Mouse (Mus musculus): ENCODE measurements around the gene Hykk. TPM values are rescaled to one million over a fixed set of nuclear protein-coding genes. Genes with fewer than 3 reads are reported as not detected.

Gene Hykk
- polyA plus RNA-seq, 1 experiment: 1.4 TPM

DNA sequence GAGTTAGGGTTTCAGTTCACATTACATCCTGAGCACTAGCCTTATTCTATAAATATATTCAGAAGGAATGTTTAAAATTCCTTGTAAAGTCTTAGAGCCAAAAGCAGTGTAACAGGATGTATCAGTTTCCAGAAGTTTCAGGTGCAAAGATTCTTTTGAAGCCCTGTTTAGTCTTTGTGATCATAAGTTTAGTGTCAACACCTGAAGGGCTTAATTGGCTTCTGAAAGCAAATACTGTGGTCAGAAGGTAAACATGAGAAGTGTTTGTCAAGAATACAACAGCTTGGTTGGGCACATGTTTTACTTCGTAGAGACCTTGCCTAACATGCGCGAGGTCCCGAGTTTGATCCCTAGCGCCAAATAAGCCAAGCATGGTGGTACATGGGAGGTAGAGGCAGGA lies 1.7 kb downstream of the Hykk start:
- Histone ChIP-seq H3K4me1 (ENCODE audit: control insufficient read depth, insufficient read depth, low read length) (no peaks in the 10 kb centered on the region), H3K27ac (ENCODE audit: insufficient read depth, low read length) (no peak overlapping the region), H3K4me3 (replicated peaks; ENCODE audit: insufficient read depth, low read depth, low read length) (no peak overlapping the region), H3K27me3 (ENCODE audit: control insufficient read depth, insufficient read depth, low read length) (no peaks in the 10 kb centered on the region)
- TF ChIP-seq POLR2A (IDR thresholded peaks at IDR 0.05; ENCODE audit: borderline replicate concordance, insufficient read depth, low read length) (no peak), CTCF (IDR thresholded peaks at IDR 0.05; ENCODE audit: borderline replicate concordance, insufficient read depth, low read depth, low read length) (no peak)
- 97% methylated on average over 5 of the region's 5 CpGs for WGBS
- no peak for DNase-seq

DNA sequence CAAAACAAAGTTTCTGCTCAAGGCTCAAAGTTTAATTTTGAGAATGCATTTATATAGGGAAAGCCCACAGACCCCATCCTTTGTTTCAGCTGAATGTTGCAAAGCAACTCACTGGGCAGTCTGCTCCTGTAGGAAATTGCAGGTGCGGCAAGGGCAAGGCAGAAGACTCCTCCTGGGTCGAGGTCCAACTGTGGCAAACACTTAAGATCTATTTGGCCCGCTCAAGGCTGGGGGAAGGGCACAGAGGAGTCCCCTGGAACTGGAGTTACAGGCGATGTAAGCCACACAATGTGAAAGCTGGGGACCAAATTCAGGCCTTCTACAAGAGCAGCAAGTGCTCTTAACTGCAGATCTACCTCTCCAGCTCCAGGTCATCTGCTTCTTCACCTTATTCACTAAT lies 2.9 kb downstream of the Hykk start:
- WGBS: 64% methylated on average over 4 of the region's 4 CpGs
- no peak overlapping the region for H3K27ac ChIP-seq (ENCODE audit: insufficient read depth, low read length)
- no peak overlapping the region for H3K4me3 ChIP-seq (replicated peaks; ENCODE audit: insufficient read depth, low read depth, low read length)
- no peak for TF ChIP-seq POLR2A (IDR thresholded peaks at IDR 0.05; ENCODE audit: borderline replicate concordance, insufficient read depth, low read length)
- TF ChIP-seq CTCF (IDR thresholded peaks at IDR 0.05; ENCODE audit: borderline replicate concordance, insufficient read depth, low read depth, low read length): no peak
- no peaks in the 10 kb centered on the region for H3K27me3 ChIP-seq (ENCODE audit: control insufficient read depth, insufficient read depth, low read length)
- H3K4me1 ChIP-seq (ENCODE audit: control insufficient read depth, insufficient read depth, low read length): no peaks in the 10 kb centered on the region
- no peak for DNase-seq

DNA sequence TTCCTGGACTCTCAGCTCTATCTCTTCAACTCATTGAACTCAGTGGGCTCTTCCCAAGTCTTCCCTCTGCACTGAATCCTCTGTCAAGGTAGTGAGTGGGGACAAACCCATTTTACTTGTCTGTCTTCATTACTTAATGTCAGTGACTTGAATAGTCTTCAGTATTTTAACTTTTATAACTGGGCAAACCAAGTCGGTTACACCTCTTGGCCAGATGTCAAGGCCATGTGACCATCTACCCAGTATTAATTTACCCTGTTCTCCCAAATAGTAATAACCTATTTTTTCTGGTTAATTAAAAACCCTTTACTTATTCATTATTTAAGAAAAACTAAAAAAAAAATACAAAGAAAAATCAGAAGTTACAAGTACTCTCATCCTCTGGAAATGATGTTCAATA lies 13.7 kb downstream of the Hykk start:
- TF ChIP-seq POLR2A (IDR thresholded peaks at IDR 0.05; ENCODE audit: borderline replicate concordance, insufficient read depth, low read length) (no peak), CTCF (IDR thresholded peaks at IDR 0.05; ENCODE audit: borderline replicate concordance, insufficient read depth, low read depth, low read length) (no peak)
- no peaks in the 10 kb centered on the region for H3K27me3 ChIP-seq (ENCODE audit: control insufficient read depth, insufficient read depth, low read length)
- H3K27ac ChIP-seq (ENCODE audit: insufficient read depth, low read length): no peak overlapping the region
- H3K4me1 ChIP-seq (ENCODE audit: control insufficient read depth, insufficient read depth, low read length): no peaks in the 10 kb centered on the region
- H3K4me3 ChIP-seq (replicated peaks; ENCODE audit: insufficient read depth, low read depth, low read length): no peak overlapping the region
- 90% methylated on average over 1 of the region's 1 CpGs for WGBS
- no peak for DNase-seq

DNA sequence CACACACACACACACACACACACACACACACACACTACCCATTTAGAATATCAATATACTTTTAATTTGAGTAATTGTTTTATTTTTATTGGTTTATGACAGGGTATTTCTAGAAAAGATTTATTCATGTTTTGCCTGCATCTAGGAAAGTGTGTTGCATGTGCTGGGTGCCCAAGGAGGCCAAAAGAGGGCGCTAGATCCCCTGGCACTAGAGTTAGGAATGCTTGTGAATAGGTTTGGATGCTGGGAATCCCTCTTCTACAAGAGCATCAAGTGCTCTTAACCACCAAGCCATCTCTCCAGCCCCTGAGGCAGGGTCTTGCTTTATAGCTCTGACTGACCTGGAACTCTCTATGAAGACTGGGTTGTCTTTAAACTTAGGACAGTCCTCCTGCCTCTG lies 14.7 kb downstream of the Hykk start:
- no peak overlapping the region for H3K4me3 ChIP-seq (replicated peaks; ENCODE audit: insufficient read depth, low read depth, low read length)
- H3K4me1 ChIP-seq (ENCODE audit: control insufficient read depth, insufficient read depth, low read length): no peaks in the 10 kb centered on the region
- no peak for DNase-seq
- H3K27me3 ChIP-seq (ENCODE audit: control insufficient read depth, insufficient read depth, low read length): no peaks in the 10 kb centered on the region
- no peak overlapping the region for H3K27ac ChIP-seq (ENCODE audit: insufficient read depth, low read length)
- TF ChIP-seq POLR2A (IDR thresholded peaks at IDR 0.05; ENCODE audit: borderline replicate concordance, insufficient read depth, low read length): no peak
- TF ChIP-seq CTCF (IDR thresholded peaks at IDR 0.05; ENCODE audit: borderline replicate concordance, insufficient read depth, low read depth, low read length): no peak
- WGBS: 20% methylated on average over 1 of the region's 1 CpGs

DNA sequence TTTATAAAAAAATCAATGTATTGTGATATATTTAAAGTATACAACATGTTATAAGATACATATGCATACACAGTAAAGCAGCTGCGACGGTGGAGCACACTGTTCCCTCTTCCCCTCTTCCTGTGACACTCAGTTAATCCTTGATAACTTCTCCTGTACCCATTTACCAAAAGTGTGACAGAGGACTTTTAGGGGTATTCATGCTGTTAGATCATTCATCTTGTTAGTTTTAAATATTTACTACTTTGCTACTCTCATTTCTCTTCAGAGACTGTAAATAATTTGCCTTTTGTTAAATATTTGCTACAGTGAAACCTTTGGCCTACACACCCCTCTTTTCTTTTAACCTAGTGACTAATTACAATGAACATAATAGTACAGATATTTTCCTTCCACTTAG lies 15.3 kb downstream of the Hykk start:
- no peaks in the 10 kb centered on the region for H3K4me1 ChIP-seq (ENCODE audit: control insufficient read depth, insufficient read depth, low read length)
- no peaks in the 10 kb centered on the region for H3K27me3 ChIP-seq (ENCODE audit: control insufficient read depth, insufficient read depth, low read length)
- H3K27ac ChIP-seq (ENCODE audit: insufficient read depth, low read length): no peak overlapping the region
- no peak overlapping the region for H3K4me3 ChIP-seq (replicated peaks; ENCODE audit: insufficient read depth, low read depth, low read length)
- no peak for DNase-seq
- WGBS: 84% methylated on average over 2 of the region's 2 CpGs
- TF ChIP-seq POLR2A (IDR thresholded peaks at IDR 0.05; ENCODE audit: borderline replicate concordance, insufficient read depth, low read length): no peak
- no peak for TF ChIP-seq CTCF (IDR thresholded peaks at IDR 0.05; ENCODE audit: borderline replicate concordance, insufficient read depth, low read depth, low read length)

DNA sequence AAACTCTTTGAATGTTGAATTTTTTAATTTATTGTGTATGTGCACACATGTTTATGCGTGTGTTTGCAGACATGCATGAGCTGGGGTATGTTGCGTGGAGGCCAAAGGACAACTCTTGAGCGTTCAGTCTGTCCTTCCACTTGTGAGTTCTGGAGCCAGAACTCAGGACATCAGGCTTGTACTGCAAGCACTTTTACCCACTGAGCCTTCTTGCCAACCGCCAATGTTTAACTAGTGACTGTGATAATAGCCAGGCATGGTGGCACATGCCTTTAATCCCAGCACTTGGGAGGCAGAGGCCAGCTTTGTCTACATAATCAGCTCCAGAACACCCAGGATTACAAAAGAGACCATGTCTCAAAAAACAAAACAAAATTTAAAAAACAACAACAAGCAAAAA lies 25.0 kb downstream of the Hykk start:
- TF ChIP-seq POLR2A (IDR thresholded peaks at IDR 0.05; ENCODE audit: borderline replicate concordance, insufficient read depth, low read length) (no peak), CTCF (IDR thresholded peaks at IDR 0.05; ENCODE audit: borderline replicate concordance, insufficient read depth, low read depth, low read length) (no peak)
- 93% methylated on average over 4 of the region's 4 CpGs for WGBS
- no peak overlapping the region for H3K27ac ChIP-seq (ENCODE audit: insufficient read depth, low read length)
- H3K4me1 ChIP-seq (ENCODE audit: control insufficient read depth, insufficient read depth, low read length): no peaks in the 10 kb centered on the region
- H3K27me3 ChIP-seq (ENCODE audit: control insufficient read depth, insufficient read depth, low read length): no peaks in the 10 kb centered on the region
- no peak for DNase-seq
- H3K4me3 ChIP-seq (replicated peaks; ENCODE audit: insufficient read depth, low read depth, low read length): no peak overlapping the region

DNA sequence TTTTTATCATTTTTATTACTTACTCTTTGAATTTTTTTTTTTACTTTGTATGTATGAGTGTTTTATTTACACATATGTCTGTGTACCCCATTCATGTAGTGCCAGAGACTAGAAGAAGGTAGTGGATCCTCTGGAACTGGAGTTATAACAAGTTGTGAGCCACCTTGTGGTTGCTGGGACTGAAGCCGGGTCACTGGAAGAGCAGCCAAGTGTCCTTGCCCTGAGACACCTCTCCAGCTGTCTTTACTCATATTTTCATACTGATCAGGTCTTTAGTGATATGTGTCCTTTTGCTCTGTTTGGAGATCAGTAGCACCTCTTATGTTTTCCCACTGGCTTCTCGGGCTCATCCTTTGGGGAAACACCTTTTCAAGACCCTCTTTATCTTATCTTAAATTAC lies 27.4 kb downstream of the Hykk start:
- H3K4me1 ChIP-seq (ENCODE audit: control insufficient read depth, insufficient read depth, low read length): no peaks in the 10 kb centered on the region
- 66% methylated on average over 2 of the region's 2 CpGs for WGBS
- H3K4me3 ChIP-seq (replicated peaks; ENCODE audit: insufficient read depth, low read depth, low read length): no peak overlapping the region
- DNase-seq: no peak
- TF ChIP-seq POLR2A (IDR thresholded peaks at IDR 0.05; ENCODE audit: borderline replicate concordance, insufficient read depth, low read length) (no peak), CTCF (IDR thresholded peaks at IDR 0.05; ENCODE audit: borderline replicate concordance, insufficient read depth, low read depth, low read length) (no peak)
- H3K27ac ChIP-seq (ENCODE audit: insufficient read depth, low read length): no peak overlapping the region
- H3K27me3 ChIP-seq (ENCODE audit: control insufficient read depth, insufficient read depth, low read length): no peaks in the 10 kb centered on the region

DNA sequence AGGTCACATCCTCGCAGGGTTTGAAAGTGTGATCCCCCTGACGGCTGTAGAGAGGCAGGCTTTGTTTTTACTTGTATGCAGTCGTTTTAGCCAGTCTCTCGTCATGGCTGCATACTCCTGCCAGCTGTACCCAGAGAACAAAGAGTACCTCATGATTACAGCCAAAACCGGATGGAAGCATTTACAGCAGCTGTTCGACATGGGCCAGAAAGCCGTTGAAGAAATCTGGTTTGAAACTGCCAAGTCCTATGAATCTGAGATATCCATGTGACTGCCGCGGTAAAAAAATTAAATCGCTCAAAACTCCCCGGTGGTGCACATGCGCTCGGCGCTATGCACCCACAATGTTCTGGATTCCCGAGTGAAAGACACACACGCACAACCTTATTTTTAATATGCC lies 29.2 kb downstream of the Hykk start:
- TF ChIP-seq POLR2A (IDR thresholded peaks at IDR 0.05; ENCODE audit: borderline replicate concordance, insufficient read depth, low read length) (no peak), CTCF (IDR thresholded peaks at IDR 0.05; ENCODE audit: borderline replicate concordance, insufficient read depth, low read depth, low read length) (no peak)
- Histone ChIP-seq H3K4me3 (replicated peaks; ENCODE audit: insufficient read depth, low read depth, low read length) (no peak overlapping the region), H3K27ac (ENCODE audit: insufficient read depth, low read length) (no peak overlapping the region), H3K27me3 (ENCODE audit: control insufficient read depth, insufficient read depth, low read length) (no peaks in the 10 kb centered on the region), H3K4me1 (ENCODE audit: control insufficient read depth, insufficient read depth, low read length) (no peaks in the 10 kb centered on the region)
- DNase-seq: no peak
- WGBS: 49% methylated on average over 16 of the region's 16 CpGs
